Mouse (Mus musculus): ENCODE data around the gene Nol12.

DNA sequence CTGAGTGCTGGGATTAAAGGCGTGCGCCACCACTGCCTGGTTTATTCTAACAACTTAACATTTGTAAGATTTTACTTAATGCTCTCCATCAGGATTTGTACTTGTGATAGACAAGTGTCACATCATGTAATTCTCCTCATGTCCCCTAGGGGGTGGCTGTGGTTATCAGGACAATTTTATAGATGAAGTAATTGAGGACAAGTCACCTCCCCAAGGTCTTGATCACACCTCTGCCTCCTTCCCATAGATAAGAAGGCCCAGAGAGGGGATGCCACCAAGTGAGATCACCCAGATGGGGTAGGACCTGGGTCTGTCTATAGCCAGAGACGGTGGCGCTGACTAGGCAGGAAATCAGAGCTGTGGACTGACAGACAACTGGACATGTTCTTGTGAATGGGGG lies 21.6 kb downstream of the Nol12 start:
- TF ChIP-seq CTCF (IDR thresholded peaks at IDR 0.05; ENCODE audit: extremely low read depth, insufficient read length, insufficient replicate concordance, low read depth, low read length): peak; percentile 40; the same call in 1 of the 2 replicates
- no peak for TF ChIP-seq POLR2A (IDR thresholded peaks at IDR 0.05; ENCODE audit: low read depth, low read length)
